Mouse (Mus musculus) heart, adult 8-10 months (tissue): Measurements from ENCODE around the gene Palm2. TPM values are rescaled to one million over a fixed set of nuclear protein-coding genes. Genes with fewer than 3 reads are reported as not detected.
"Not testable (repeated sequence)": the region's sequence is repeated elsewhere in the genome, so short reads cannot be mapped to it uniquely, and the experiment has no call there.

ENCODE experiments used
- DNase-seq: peaks from one replicate; pipeline ENCODE4 v3.0.0; 2022; ENCODE audit warnings: low spot score
- total RNA-seq, 4 experiments: library from RNA; stranded (reverse); gene quantifications; 2 replicates each; pipeline ENCODE4 v1.2.4; 2022

The Palm2 gene
- 10 to 100 TPM; 12.3 to 24.6 (median 13.4) TPM for total RNA-seq

DNA sequence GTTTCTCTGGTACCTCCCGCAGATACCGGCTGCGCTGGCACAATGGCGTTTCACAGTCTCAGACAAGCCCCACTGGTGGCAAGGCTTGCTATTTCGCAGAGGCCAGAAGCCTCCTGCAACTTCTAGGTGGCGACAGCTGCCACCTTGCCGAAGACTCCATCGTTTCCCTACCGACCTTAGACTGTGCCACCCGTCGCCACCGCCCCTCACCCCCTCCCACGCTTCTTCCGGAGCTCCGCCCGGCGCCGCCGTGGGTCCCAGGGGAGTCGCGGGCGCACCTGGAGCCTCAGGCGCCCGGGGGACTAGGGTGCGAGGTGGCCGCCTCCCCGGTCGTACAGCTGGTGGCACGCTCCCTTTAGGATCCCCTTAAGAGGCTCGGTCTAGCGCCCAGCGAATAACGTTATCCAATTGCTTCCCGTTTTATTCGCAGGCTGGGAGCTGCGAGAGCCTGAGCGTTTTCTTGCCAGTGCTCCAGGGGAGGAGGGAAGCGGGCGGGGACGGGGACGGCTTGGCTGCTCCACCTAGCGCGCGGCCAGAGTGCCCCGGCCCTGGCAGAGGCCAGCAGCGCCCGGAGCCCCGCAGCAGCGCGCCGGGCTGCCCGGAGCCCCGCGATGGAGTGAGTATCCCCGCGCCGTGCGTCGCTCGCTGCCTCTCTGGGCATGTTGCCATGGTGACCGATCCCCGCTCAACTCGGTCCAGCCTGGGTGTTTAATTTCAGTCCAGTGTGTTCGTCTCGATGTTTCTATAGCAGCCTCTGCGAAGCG lies at the start of gene Palm2:
Gene Palm2 (plus strand): TSS at position 307 of the 764 bp plus-strand sequence.
- peak; percentile 22 for DNase-seq

DNA sequence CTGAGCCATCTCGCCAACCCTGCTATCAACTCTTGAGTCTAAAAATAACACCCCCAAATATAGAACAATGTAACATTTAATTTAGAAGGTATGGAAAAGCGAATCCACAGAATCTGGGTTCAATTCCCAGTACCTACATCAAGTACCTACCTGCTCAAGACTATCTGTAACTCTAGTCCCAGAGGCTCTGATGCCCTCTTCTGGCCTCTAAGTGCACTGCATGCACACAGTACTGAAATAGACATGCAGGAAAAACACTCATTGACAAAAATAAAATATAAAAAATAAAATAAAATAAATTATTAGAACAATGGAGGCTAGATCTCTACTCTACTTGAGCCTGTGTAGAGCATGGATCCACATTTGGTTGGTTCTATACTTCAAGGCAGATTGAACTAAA lies 49.7 kb upstream of the Palm2 start:
- no peak for DNase-seq

DNA sequence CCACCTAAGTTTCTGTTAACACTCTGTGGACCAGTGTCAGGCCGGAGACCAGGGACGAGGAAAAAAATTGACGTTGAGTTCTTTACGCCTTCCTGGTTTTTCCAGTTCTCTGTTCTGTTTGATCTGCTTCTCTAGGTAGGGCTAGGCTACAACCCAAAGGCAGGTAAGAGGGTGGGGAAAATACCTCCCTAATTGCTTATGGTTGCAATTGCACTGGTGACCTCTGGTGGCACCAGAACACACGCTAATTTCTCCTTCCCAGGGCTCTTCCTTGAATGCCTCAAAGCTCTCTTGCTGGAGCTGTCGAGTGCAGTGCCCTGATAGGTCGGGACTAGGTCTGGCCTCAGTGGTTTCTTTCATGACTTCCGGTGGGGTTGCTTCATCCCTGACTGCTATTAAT lies 42.9 kb upstream of the Palm2 start:
- no peak for DNase-seq

DNA sequence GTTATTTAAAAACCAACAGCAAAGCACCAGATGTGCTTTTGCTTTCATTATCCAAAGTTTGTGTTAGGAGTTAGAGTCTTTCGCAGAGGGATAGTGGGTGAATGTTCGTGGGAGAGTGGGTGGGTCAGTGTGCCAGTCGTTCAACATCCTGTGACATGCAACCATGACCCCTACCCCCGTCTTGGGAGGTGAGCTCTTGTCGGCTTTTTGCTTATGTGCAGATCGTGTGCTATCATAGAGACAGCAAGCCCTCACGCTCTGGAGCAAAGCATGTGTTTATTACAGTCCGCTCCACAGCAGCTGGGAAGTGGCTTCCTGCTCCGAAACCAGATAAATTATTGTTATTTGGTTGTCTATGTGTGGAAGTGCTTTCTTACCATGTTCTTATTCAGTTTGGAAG lies 37.6 kb upstream of the Palm2 start:
- no peak for DNase-seq

DNA sequence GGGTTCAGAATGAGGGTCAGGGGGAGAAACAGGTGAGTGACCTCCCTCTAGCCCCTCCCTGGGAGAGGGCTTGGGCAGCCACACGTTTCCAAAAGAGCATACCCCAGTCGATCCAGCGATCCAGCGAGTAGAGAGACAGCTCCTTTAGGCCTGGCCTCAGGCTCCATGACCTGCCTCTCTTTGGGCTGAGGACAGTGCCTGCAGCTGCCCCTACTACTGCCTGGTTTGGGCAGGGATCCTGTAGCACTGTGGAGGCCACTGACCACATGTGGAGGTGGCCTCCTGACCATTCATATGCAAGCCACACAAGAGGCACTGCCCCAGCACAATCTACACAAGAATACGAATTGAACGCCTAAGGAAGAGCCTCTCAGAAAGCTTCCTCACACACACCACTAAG lies 21.7 kb upstream of the Palm2 start:
- DNase-seq = not testable (repeated sequence)

DNA sequence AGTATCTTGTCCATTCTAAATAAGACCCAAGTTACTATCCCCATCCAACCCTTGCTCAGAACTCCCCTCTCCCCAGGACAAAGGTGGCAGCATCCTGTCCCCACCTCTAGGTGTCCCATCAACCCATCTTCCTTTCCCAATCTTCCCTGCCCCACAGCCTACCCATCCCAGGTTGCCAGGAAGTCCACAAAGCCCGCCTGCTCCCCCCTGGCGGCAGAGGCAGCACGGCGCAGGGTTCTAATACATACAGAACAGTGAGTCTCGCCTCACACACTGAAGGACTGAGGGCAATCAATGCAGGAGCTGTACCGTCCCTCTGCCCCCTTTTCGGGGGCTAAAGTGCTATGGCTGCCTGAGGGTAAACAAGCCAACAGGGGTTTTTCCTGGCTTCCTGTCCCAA lies 21.0 kb upstream of the Palm2 start:
- no peak for DNase-seq

DNA sequence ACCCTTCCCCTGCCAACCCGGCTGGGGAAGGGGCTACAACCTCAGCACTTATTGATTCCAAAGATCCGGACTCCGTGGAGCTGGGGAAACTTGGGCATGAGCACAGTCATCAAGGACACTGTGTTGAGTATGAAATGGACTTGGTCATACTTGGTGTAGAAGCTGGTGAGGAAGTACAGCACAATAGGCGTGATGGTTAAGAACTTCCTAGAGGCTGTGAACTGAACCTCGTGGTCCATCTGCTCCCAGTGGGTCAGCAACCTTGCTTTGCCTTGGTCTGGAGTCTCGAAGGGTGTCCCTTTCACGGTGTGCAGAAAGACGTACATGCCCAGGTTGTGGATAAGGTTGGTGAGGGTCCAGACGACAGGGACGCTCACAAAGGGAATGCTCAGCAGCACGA lies 20.4 kb upstream of the Palm2 start:
- DNase-seq = not testable (repeated sequence)

DNA sequence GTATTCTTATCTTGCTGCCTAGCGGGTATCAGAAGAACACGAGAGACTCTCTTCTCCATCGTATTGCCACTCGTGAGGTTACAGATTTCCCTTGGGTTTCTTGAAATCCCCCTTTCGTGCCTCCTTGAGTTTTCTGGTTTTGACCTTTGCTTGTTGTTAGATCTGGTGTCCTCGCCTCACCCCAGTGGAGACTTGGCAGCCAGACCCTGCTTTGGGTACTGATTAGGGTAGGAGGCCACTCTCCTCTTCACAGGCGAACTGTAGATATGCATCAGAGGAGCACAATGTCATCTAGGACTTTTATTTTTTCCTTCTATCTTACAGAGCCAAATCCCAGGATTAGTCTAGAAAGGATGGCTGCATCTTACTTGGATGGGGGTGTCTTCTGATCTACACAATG lies 10.0 kb upstream of the Palm2 start:
- DNase-seq = no peak

DNA sequence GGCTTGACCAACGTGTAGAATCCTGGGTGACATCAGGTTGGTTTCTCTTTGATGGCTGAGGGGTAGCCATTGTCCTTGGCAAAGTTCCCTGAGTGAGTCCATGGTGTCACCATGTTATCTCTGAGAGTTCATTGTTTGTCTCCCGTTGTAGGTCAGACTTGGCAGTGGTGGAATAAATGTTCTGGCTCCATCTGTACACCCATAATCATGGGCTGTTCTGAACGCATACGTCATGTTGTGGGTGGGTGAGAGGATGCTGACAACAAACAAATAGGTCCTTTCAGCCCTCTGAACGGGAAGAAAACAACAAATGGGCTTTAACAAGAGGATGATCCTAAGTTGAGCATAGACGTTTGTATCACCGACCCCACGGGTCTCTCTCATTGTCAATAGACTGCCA lies 5.7 kb upstream of the Palm2 start:
- DNase-seq = no peak

DNA sequence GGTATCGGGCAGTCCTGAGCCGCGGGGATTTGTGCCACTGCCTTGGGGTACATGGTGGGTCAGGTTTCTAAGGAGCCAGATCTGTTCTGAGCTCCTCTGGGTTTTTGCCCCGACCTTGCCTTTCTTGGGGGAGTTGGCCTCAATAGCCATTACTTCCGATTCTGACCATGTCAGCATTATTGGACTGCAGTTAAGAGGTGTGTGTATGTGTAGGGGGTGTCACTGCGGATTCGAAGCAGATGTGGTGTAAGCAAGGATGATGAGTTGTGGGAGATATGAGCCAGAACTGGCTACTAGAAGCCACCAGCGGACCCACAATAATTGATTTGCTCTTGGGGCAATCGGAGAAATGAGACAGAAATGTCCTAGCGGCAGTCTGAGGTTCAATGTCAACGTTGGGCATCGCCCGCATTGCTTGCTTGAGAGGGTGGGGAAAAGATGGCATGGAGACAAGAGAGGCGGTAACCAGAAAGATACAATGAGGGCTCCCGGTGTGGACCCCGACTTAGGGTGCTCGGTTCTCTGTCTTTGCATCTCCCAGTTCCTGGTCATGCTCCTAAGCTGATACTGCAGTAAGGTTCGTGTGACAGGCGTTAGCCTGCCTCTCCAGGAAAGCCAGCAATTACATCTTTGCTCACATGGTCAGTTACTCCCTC lies 786 bp downstream of the Palm2 start:
- DNase-seq = no peak

DNA sequence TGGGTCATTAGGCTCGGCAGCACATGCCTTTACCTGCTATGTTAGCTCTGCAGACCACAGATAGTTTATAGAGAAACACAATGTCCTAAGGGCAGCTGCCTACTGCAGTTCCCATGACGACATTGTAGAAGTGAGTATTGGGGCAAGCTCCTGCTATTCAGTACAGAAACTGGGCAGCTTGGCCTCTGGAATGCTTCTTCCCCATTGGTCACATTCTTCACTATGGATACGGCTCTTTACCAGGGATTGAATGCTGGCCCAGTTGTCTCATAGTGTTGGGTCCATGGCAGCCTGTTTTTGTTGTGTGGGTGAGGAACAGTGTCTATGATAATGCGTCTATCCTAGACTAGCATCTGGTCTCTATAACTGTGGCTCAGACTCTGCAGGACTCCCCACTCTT lies 2.2 kb downstream of the Palm2 start:
- no peak for DNase-seq

DNA sequence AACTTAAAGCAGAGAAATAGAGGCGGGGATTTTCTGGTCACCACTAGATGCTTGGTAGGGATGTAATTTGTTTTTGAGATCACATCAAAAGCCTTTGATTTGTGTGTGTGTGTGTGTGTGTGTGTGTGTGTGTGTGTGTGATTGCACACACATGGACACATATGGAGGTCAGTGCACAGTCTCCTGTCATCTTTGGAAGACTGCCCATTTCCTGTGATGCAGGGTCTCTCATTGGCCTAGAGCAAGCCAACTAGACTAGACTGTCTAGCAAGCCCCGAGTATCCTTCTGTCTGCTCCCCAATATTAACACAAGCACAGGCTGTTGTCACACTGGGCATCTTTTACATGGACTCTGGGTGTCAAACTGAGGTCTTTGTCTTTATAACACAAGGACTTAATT lies 12.0 kb downstream of the Palm2 start:
- no peak for DNase-seq

DNA sequence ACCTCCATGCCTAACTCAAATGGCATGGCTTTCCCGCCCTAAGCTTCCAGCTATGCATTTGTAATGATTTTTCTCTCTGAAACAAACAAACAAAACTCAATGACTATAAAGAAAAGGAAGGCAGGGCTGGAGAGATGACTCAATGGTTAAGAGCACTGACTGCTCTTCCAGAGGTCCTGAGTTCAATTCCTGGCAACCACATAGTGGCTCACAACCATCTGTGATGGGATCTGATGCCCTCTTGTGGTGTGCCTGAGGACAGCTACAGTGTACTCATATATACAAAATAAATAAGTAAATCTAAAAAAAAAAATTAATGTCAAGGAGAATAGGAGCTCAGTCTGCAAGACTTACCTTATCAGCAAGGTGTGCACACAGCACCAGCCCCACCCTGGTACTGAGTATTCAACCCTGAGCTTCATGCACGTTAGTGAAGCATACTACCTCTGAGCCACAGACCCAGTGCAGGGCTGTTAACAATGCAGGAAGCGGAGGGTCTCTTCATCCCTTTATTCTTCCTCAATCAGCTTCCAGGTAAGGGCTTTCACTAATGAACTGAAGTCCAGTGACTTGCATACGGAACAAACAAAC lies 12.9 kb downstream of the Palm2 start:
- no peak for DNase-seq

DNA sequence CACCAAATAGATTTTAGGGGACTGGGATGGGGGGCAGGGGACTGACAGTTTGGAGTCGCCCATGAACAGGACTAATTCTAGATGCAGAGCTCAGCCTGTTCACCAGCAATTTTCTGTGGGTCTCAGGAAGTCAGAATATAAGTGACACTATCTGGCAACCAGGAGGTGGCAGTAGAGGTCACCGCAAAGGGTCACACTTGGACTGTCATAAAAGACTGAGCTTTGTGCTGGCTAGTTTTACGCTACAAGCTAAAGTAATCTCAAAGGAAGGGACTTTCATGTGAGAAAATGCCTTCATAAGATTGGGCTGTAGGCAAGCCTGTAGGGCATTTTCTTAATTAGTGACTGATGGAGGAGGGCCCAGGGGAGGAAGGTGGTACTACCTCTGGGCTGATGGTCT lies 17.8 kb downstream of the Palm2 start:
- DNase-seq = peak; percentile 42

DNA sequence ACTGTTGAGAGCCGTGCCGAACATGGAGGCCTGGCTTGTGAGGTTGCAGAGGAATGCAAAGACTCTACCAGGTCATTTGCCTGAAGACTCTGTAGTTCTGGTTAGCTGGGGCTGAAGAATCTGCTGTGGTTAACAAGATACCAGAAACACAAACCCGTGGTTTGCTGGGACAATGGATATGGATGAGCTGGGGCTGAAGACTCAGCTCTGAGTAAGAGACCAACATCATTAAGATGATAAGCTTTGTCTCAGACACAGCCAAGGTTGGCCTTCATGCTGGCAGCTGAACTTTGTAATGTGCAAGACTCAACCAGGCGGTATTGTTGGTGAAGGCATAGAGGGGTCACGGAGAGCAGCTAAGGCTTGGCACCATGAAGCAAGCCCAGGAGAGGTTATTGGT lies 18.6 kb downstream of the Palm2 start:
- DNase-seq = no peak

DNA sequence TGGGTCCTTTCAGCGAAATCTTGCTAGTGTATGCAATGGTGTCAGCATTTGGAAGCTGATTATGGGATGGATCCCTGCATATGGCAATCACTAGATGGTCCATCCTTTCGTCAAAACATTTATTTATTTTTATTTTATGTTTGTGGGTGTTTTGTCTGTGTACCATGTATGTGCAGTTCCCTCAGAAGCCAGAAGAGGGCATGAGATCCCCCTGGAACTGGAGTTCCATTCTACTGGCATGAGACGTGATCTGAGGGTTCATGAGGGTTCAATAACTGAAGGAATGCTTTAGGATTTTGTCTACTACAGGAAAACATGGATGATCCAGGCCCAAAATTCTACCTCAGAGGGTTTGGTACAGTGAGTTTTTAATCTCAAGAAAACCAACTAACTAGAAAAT lies 28.3 kb downstream of the Palm2 start:
- DNase-seq = peak; percentile 8

DNA sequence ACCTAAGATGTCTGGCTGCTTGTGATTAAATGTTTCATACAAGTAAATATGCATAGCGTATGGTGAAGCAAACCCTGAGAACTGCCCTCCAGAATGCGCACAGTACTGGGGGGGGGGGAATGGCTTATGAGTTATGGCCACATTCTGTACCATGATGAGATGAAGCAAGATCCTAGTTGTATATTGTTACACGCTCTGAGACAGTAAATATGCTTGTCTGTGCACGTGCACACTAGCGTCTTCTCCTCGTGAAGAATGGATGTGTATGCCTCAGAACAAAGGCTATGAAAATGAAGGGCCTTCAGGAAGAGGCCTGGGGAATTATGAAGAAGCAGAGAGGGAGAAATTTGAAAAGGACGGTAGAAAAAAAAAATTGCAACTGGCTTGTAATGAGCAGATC lies 48.4 kb downstream of the Palm2 start:
- DNase-seq = no peak

DNA sequence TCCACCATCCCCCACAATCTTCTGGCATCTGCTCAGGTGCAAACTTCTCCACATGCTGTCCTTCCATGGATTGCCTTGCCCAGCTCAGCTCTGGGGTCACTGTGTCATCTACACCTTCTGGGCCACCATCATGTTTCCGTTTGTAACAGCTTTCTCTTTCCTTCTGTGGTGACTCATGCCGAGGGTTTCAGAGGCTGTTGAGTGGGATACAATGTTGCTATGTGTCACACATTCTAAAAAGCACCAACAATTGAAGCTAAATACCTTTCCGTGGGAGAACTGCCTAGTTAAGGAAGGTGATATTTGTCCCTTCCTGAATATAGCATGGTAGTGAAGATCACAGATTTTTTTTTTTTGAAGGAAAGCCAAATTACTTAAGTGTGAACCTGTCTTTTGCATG lies 52.3 kb downstream of the Palm2 start:
- DNase-seq = no peak

DNA sequence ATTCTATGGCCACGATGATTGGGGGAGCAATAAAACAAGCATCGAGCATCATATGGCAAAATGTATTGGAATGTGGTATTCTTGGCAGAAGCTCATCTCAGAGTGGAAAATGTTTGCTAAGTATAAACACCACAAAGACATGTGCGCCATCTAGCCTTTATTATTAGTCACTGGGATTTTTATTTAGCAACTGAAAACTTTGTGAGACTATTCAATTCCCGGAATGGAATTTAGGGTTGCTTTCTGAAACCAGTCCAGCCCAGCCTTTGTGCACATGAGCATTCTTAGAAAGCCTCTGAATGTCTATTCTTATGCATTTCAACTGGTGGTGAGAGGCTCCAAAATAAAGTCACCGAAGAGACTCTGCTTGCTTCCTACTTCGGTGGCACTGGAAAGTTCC lies 55.8 kb downstream of the Palm2 start:
- peak; percentile 25 for DNase-seq

DNA sequence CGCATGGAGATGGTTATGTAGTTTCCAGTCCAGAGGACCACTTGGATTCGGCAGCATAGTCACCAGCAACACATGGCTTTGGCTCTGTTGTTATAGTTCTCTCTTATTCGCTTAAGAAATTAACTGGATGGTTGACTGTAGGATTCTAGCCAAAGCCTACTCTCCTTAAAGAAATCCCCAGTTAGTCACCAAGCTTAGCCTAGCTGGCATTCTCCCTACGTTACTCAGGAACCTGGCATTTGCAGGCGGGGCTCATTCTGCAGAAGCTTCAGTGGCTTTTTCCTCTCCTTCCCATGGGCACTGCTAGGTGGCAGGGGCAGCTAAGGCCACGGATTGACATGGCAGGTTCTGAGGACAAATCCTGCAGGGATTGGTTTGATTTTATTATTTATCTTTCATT lies 70.7 kb downstream of the Palm2 start:
- no peak for DNase-seq

DNA sequence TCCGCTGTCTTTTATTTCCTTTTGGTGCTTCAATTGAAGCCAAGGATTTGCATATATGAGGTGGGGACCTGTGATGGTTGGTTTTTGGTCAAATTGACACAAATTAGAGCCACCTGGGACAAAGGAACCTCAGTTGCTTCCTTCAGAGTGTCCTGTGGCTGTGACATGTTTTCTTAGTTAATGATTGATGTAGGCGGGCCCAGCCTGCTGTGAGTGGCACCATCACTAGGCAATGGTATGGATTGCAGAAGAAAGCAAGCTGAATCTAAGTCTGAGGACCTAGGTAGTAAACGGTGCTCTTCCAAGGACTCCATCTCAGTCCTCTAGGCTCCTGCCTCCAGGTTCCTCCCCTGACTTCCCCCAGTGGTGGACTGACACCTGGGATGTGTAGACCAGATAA lies 76.5 kb downstream of the Palm2 start:
- DNase-seq = no peak

DNA sequence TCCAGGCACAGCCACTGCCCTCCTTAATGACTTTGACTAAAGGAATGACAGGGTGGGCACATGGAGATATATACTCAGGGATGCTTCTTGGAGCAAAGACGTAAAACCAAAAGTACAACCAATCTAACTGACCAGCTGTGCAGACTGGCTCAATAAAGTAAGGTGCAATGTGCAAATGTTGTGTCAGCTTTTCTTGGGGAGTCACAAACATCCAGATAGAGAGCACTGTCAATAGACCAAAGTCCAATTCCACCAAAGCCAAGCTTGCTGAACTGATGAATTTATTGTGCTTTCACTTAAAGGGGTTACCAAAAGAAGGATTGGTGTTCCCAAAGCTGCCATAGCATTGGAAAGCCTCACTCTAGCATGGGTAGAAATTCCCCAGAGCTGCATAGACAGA lies 77.7 kb downstream of the Palm2 start:
- DNase-seq = no peak

DNA sequence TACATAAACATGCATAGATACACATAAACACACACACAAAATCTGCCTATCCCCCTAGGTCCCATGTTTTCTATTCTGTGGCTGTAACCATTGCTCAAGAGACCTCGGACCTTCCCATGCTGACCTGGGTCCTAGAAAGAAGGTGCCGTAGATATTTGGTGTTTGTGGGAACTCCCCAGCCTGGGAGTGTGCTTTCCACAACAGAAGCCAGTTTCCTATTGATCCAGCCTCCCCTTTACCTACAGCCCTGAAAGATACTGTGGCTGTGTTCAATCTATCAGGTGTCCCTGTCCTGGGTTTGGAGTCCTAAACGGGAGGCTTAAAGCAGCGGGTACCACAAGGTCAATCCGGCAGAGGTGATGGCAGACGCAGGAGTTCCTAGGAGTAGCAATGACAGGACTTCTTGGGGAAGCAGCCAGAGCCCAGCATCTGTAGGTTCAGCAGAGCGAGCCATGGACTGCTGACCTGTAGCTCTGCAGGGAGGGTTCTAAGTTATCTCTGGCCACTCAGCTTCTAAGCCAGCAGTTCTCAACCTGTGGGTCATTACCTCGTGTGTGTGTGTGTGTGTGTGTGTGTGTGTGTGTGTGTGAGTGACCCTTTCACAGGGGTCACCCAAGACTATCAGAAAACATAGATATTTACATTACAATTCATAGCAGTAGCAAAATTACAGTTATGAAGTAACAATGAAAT lies 79.3 kb downstream of the Palm2 start:
- no peak for DNase-seq
